9 mouse cellular contexts compared by ENCODE assay signal in the genomic region with DNA sequence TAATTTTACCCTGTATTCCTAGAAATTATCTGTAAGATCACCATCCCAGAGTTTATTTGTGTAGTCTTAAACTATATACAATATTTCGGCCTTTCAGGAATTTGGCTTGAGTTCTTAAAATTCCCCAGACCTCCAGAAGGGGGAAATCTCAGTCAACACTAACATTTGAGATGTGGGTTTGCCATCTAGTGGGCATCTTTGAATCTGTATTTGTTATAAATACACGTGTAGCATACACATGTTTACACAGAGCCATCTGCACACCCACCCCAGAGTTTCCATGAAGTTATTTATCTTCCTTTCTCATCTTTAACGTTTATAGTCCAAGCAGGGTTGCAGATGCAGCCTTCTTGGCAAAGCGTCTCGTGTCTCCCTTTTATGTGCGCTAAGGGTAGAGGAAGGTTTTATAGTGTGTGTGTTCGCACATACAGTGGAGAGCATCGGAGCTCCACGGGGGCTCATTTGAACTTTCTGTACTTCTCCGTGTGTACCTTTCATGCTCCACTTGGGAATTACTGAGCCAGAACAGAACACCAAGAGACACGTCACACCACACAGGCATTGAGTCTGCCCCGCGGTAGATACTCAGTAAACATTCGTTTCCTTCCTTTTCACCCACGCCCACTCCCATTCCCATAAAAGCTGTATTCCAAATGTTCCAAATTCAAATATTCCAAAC. TPM values are rescaled to one million over a fixed set of nuclear protein-coding genes. Genes with fewer than 3 reads are reported as not detected.
DNase-seq lines count a peak whose midpoint lies in the region; ATAC-seq lines count a peak whose summit lies in the region.
"Had no signal": no experiment of that assay in that cellular context is flagged by ENCODE, and none has a peak within 500 bp of the region (broad histone marks: within the 10 kb centered on the region; RNA-seq: fewer than 3 reads in every experiment).

No protein-coding gene starts in this region.

- peak; percentile 96 for DNase-seq in heart, adult 11 months
- no peak for DNase-seq in heart, postnatal 4 days
- peak; percentile 83 for DNase-seq in 416B (ENCODE audit: low read depth)
- no peak for DNase-seq in gastrocnemius, postnatal 14 days
- DNase-seq in cerebellum, postnatal 36 days = no peak

- no peaks in the 10 kb centered on the region for H3K27me3 ChIP-seq in heart, embryonic 16.5 days (ENCODE audit: control insufficient read depth, insufficient read depth, low read length)
- no peaks in the 10 kb centered on the region for H3K27me3 ChIP-seq in lung, embryonic 16.5 days (ENCODE audit: control insufficient read depth, insufficient read depth, low read depth, low read length)

- 0 out of 2 replicates have a peak overlapping the region, but pooled peaks have one; percentile 8 for H3K9ac ChIP-seq in heart, embryonic 16.5 days (ENCODE audit: low read length)
- H3K9ac ChIP-seq in lung, embryonic 16.5 days (ENCODE audit: low read length) = 0 out of 2 replicates have a peak overlapping the region, but pooled peaks have one; percentile 44

- peak overlapping the region; percentile 68 for H3K27ac ChIP-seq in heart, embryonic 16.5 days (ENCODE audit: low read length)
- H3K27ac ChIP-seq in lung, embryonic 16.5 days (ENCODE audit: low read length) = peak overlapping the region; percentile 66

- peak overlapping the region; percentile 13 for H3K4me3 ChIP-seq in heart, embryonic 16.5 days (ENCODE audit: low read length)
- H3K4me3 ChIP-seq in lung, embryonic 16.5 days (ENCODE audit: low read length) = peak overlapping the region; percentile 37
- H3K4me3 ChIP-seq: megakaryocyte, embryonic 14.5 days had no signal

- H3K36me3 ChIP-seq in heart, embryonic 16.5 days (ENCODE audit: control insufficient read depth, insufficient read depth) = no peaks in the 10 kb centered on the region
- no peaks in the 10 kb centered on the region for H3K36me3 ChIP-seq in lung, embryonic 16.5 days (ENCODE audit: control insufficient read depth, insufficient read depth, low read length)

- H3K4me2 ChIP-seq in heart, embryonic 16.5 days (ENCODE audit: low read depth, low read length) = peak overlapping the region; percentile 53
- H3K4me2 ChIP-seq in lung, embryonic 16.5 days (ENCODE audit: low read depth, low read length) = peak overlapping the region; percentile 67

- intact Hi-C loops in gastrocnemius, postnatal 14 days (cut with DNase I; ENCODE audit: low total_unique reads) = loop anchor here (10.0 kb wide), 1 partner anchor 105 kb away; no protein-coding TSS in a partner anchor

- no peaks in the 10 kb centered on the region for H3K9me3 ChIP-seq in heart, embryonic 16.5 days (replicated peaks; ENCODE audit: control insufficient read depth, low read length)
- no peaks in the 10 kb centered on the region for H3K9me3 ChIP-seq in lung, embryonic 16.5 days (ENCODE audit: control insufficient read depth, low read length)
- H3K9me3 ChIP-seq: megakaryocyte, embryonic 14.5 days had no signal

- WGBS in heart, embryonic 16.5 days = 41% methylated on average over 15 of the region's 15 CpGs
- 26% methylated on average over 15 of the region's 15 CpGs for WGBS in lung, embryonic 16.5 days

- H3K4me1 ChIP-seq in heart, embryonic 16.5 days (ENCODE audit: control insufficient read depth, insufficient read depth, low read length) = peaks cover 2% of the 10 kb centered on the region; the same call in 1 of the 2 replicates
- H3K4me1 ChIP-seq in lung, embryonic 16.5 days (replicated peaks; ENCODE audit: control insufficient read depth, insufficient read depth, low read length) = peaks cover 8% of the 10 kb centered on the region; the same call in 1 of the 2 replicates

- peak; percentile 83 for ATAC-seq in activated CD4-positive, CD25-positive, alpha-beta regulatory T cell, adult 4 months
- peak; percentile 76 for ATAC-seq in heart, embryonic 16.5 days (replicated peaks; ENCODE audit: extremely low read depth, insufficient read depth, low FRiP score)
- ATAC-seq in lung, embryonic 16.5 days (ENCODE audit: low read depth) = peak; percentile 77

RNA-seq across cellular contexts. Expression of a gene that starts 12.3 kb away (rescaled TPM):
- 10 to 100 TPM; 10.1 to 13.1 TPM for total RNA-seq in heart, postnatal 4 days (2021)
- polyA plus RNA-seq in activated CD4-positive, CD25-positive, alpha-beta regulatory T cell, adult 4 months (2017; shearing (Covaris generic)) = 10 to 100 TPM; 11.7 to 11.9 TPM
- 22.5 and 22.8 TPM in 2 replicates for polyA plus RNA-seq in heart, embryonic 16.5 days (2015; fragmentation: Nextera tagmentation; extraction: Ambion mirVana)
- polyA plus RNA-seq in lung, embryonic 16.5 days (2015; fragmentation: Nextera tagmentation; extraction: Ambion mirVana) = 34.7 and 38.1 TPM in 2 replicates
- total RNA-seq in gastrocnemius, postnatal 14 days (2021) = 1 to 10 TPM; 3.6 to 5.7 TPM

RNA-seq across cellular contexts. Expression of a gene that starts 16.7 kb away (rescaled TPM):
- 10 to 100 TPM; 68.2 to 73.4 TPM for total RNA-seq in heart, postnatal 4 days (2021)
- 10 to 100 TPM; 19.6 to 19.9 TPM for polyA plus RNA-seq in activated CD4-positive, CD25-positive, alpha-beta regulatory T cell, adult 4 months (2017; shearing (Covaris generic))
- polyA plus RNA-seq in heart, embryonic 16.5 days (2015; fragmentation: Nextera tagmentation; extraction: Ambion mirVana) = 38.0 and 42.0 TPM in 2 replicates
- 21.5 and 23.9 TPM in 2 replicates for polyA plus RNA-seq in lung, embryonic 16.5 days (2015; fragmentation: Nextera tagmentation; extraction: Ambion mirVana)
- 10 to 100 TPM; 20.8 to 22.6 TPM for total RNA-seq in gastrocnemius, postnatal 14 days (2021)

Comparison
In these comparisons a context has a peak if more than half of its experiments do, and no peak if none do; other contexts are left out.
1. DNase-seq: peak in heart, adult 11 months (single experiment) and 416B (single experiment); none in heart, postnatal 4 days (single experiment), gastrocnemius, postnatal 14 days (single experiment) and cerebellum, postnatal 36 days (0 of 2).
2. Peak in every context shown above with its lines, with median percentiles within 50 percentile points of each other: ATAC-seq.